Mouse (Mus musculus): ENCODE measurements at regions not wholly inside any gene's neighbourhood (a gene's known extent, or its start where the extent isn't known, plus 50 kb on each side); places are given as distances from the start of the nearest gene placed in this dataset.

DNA sequence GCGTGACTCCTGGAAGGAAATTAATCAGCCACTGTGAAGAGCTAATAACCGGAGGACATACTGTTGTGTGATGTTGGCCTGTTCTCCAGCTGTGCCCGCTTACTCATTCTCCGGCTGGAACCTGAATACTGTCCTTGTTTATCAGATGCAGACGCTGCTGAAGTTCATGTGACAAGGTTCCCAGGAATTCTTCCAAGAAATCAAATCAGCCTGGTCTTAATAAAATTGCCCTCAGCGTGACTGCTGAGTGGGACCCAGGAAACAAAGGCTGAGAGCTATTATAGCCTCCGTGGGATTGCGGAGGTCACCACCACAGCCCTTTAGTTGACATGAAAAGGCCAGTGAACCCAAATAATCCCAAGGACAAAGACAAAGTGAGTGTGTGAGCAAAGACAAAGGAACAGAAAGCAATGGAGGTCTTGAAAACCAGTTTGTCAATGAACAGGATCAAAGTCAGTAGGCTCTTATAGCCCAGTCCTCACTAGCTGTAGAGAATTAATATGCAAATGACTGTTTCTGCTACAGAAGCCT is 460.9 kb upstream of the Intu start:
- DNase-seq (ENCODE audit: low spot score): peak; percentile 56

GRCm38 (mm10) chr3:40076824-40077223 is 454.3 kb upstream of the Intu start:
- no peak for DNase-seq (ENCODE audit: low spot score)

- DNase-seq (ENCODE audit: low spot score): no peak
Observed at GRCm38 (mm10) chr3:40085116-40085515, 446.0 kb upstream of the Intu start.

DNA sequence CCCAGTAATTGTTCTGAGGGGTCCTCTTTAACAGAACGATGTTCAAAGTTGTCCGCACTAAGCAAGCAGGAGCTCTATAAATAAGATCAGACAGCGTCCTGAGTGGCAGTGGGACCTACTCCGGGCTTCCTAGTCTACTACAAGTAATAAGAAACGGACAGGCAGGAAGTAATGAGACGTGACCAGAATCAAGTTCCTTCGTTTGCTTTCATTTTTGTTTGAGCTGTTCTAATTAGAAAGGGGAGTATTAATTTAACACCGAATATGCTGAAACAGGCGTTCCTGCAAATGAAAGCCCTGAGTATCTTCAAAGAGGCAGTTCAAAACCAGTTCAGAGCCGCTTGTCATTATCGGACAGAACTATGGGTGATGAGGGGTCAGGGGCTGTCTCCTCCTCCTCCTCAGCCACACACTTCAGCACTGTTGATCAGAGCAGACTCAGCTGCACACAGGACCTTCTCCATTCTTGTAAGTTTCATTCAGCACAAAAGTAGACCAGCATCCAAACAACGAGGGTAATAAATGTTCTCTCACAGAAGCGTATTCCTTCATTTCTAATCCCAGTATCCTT is 439.2 kb upstream of the Intu start:
- DNase-seq (ENCODE audit: low spot score): peak; percentile 12

DNA sequence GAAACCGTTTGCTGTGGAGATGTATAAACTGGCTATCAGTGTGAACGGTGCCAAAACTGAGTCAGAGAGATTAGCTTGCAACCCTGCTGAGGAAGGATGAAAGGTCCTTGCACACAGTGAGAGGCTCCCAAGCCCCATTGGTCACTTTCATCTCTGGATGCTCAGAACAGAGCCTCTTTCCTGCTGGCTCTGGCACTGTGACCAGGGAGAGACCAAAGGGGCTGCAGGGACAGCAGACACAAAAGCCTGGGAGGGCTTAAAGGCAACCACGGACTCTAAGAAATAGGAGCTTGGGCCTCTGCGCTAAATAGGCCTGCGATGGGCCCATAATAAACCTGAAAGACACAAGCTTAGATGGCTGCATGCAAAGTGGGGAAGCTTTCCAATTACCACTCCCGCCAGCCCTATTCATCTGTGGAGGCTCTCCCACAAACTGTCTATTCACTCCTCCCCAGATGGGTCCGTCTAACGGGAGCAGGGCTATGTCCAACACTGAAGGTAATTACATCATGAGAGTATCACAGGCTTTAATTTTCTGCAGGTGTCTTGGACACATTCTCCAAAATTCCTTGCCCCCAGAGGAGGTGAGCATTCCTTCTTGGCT is 438.2 kb upstream of the Intu start:
- DNase-seq (ENCODE audit: low spot score): peak; percentile 5

- no peak for DNase-seq (ENCODE audit: low spot score)
Observed at GRCm38 (mm10) chr3:40094040-40094439, 437.0 kb upstream of the Intu start.

GRCm38 (mm10) chr3:40094701-40095100 is 436.4 kb upstream of the Intu start:
- no peak for DNase-seq (ENCODE audit: low spot score)

DNA sequence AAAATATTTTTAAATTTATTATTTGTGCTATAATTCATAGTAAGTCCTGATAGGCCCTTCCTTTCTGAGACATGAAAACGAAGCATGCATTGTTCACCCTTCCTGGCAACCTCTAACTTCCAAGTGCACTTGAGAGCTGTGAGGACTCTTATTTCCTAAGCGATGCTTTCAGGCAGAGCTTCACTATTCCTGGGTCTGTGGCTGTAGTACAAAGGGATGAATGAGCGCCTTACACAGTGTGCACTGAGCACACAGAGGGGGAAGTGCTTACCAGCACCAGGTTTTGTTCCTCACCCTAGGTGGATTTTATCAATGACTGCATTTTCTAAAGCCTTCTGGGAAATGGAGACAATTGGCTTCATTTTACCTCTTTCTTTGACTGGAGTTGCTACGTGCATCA is 428.4 kb upstream of the Intu start:
- no peak for DNase-seq (ENCODE audit: low spot score)

- DNase-seq (ENCODE audit: low spot score): no peak
Observed at GRCm38 (mm10) chr3:40114811-40115210, 416.3 kb upstream of the Intu start.

- DNase-seq (ENCODE audit: low spot score): no peak
Observed at GRCm38 (mm10) chr3:40118551-40118950, 412.5 kb upstream of the Intu start.

DNA sequence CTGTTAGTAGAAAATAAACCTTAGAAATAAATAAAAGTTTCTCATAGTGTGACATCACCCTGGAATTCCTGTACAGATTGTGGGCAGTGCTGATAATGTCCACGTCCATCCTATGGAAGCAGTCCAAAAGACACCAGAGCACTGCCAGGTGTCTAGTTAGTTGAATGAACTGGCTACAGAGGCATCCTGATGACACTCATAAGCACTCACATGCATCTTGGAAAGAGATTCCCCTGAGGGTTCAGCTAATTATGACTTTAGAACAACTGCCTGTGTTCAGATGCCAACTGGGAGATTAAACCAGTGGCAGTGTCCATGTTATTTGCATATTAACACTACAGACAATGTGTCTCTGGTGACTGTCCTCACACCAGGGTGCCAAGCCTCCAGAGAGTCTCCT is 411.6 kb upstream of the Intu start:
- DNase-seq (ENCODE audit: low spot score): peak; percentile 20

DNA sequence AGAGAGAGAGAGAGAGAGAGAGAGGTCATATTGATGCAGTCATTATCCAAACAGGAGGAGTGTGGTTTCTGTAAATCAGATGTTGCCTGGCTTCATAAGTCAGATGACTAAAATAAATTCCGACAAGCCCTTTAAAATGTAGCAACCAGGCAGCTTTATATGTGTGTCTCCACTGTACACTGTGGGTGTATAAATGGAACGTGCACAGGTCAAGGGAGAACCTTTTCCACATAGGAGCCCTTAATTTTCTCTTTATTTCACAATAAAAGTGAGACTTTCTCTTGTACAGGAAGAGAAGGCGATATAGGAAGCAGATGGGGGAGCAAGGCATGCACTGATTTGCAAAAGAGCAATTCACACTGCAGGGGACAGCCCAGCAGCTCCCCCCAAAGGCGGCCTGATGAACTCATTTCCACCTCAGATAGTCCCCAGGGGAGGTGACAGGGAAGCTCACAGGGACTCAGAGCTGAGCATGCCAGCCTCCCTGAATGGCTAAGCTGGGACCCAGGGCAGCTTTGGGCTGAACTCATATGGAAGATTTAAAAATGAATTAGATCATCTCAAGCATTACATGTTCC is 410.7 kb upstream of the Intu start:
- peak; percentile 74 for DNase-seq (ENCODE audit: low spot score)

- DNase-seq (ENCODE audit: low spot score): no peak
Observed at GRCm38 (mm10) chr3:40123558-40124236, 407.4 kb upstream of the Intu start.

DNA sequence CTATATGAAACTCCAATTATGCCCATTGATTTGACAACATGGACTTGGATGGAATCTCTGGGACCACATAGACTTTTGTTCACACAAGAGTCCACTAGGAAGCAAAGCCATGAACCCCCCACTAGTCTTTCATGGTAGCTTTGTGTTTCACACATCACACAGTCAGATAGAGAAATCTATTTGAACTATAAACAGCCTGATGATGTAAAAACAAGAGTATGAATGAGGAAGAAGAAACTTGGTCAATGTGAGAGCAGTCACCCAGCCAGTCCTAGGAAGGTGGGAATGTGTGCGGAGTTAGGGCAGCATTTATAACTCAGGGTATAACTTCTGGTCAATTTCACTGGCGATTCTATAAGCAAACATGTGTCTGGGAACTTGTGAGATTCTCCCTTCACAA is 404.2 kb upstream of the Intu start:
- no peak for DNase-seq (ENCODE audit: low spot score)

GRCm38 (mm10) chr3:40130858-40131584 is 400.1 kb upstream of the Intu start:
- DNase-seq (ENCODE audit: low spot score): no peak

DNA sequence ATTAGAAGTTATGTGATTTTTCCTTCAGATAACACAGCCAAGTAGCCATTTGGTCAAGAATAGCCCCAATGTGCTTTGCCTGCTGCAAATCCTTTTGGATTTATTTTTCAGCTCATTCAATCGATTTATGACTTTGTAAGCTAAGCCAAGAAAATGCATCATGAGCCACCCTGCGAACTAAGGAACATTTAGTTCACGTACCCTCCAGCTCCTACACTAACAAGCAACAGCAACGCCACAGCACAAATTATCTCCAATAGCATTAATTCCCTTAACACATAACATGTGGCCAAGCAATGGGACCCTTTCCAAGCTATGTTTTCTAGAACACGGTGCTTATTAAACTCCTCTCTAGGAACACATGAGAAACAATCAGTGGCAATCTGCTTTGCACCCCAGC is 392.4 kb upstream of the Intu start:
- DNase-seq (ENCODE audit: low spot score): no peak

DNA sequence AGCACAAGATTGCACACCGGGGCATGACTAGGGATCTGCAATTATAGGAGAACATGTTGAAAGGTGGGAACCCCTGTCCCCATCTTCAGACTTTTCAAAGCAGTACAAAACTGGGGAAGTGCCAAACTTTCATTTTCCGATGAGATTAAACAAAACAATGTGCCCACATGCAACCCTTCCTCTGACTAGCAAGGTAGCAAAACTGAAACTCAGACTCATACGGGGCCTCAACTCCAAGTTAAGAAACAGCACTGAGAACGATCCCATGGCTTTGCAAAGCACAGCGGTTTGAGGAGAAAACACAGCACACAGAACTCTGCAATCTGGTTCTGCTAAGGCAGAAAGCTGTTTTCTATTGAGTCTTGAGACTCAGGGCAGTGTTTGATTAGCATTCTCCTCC is 388.9 kb upstream of the Intu start:
- DNase-seq (ENCODE audit: low spot score): no peak

DNA sequence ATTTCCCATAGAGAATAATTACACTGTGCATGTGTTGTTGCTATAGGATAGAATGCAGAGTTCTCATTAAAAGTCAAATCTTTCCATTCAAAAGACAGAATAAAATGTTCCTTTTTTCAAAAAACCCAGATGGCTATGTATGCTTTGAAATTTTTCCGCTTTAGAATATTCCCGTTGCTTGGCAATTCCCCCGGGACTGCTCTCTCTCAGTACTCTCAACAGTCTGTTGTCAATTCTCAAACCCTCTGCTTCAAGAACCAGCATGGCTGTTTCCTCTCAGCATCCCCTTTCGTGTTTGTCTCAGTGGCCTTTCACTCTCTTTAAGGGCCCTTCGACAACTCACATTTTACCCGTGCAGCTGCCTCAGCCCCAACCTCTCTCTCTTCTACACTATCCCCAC is 372.5 kb upstream of the Intu start:
- no peak for DNase-seq (ENCODE audit: low spot score)

- DNase-seq (ENCODE audit: low spot score): no peak
Observed at GRCm38 (mm10) chr3:40159591-40160145, 371.4 kb upstream of the Intu start.

- DNase-seq (ENCODE audit: low spot score): no peak
Observed at GRCm38 (mm10) chr3:40164181-40164580, 366.9 kb upstream of the Intu start.

DNA sequence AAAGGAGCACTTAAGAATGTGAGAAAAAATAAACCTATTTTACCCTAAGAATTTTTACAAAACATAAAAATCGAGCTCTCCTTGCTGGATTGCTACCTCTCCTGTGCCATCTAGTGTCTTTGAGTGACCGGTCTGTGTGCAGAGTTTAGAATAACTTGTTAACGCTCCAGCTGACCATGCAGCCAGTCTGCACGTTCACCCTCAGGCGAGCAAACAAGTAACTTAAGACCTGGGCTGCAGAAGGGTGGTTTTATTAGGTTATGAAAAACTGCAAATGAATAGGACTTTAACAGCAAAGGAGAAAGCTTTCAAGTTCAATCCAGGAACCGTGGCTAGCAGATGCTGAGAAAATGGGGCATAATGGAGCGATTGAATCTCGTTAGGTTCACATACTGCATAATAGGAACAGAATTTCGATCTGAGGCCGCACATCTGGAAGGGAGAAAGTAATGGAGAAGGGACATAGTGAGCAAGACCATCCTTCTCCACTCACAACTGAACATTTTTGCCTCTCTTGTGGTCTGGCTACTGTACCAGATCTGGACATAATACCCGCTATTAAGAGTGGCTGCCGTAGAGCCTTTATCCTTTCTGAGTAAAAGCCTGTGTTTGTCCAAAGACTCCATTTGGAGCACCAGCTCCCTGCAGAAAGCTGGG is 363.0 kb upstream of the Intu start:
- DNase-seq (ENCODE audit: low spot score): no peak

DNA sequence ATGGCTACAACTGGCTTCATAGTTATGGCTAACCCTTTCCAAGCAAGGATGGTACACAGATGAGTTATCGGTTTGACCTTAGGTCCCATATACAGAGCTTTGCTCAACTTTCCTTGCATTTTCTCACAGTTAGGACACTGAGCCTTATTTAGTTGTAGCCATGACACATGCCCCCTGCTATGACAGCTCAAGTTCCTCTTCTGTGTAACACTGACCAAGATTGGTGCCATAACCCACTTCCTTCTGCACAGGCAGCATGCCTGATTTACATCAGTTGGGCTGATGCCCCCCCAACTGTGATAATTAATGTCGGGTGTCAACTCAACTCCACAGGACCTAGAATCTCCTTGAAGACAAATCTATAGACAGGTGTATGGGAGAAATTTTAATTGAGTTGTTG is 361.5 kb upstream of the Intu start:
- no peak for DNase-seq (ENCODE audit: low spot score)

Data from retina, embryonic 14.5 days (tissue).